Mouse (Mus musculus): Measurements from ENCODE around the gene Gm21304. TPM values are rescaled to one million over a fixed set of nuclear protein-coding genes. Genes with fewer than 3 reads are reported as not detected.

Gm21304 gene
- polyA plus RNA-seq, 1 experiment from 2014 or later, result not detected

DNA sequence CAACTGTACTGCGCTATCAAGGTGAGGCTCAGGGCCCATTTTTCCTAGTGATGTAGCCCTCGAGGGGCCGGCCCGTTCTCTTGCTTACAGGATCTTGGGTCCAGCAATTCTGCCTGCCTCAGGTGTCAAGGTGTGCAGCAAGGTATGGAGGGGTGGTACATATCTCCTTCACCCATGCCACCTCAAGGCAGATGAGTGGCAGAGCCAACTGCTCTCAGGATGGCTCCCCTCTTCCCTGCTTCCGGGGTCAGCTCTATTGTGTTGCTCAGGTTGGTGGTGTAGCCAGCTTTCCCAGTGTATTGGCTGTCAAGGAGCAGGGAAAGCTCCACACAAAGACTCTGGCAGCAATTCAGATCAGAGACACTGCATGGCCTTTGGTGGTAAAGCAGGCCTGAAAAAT, 46.2 kb downstream of the Gm21304 start:
- Histone ChIP-seq H3K27me3 (ENCODE audit: control insufficient read depth, insufficient read depth, low read length) (no peaks in the 10 kb centered on the region), H3K4me3 (ENCODE audit: low read length) (no peak overlapping the region), H3K4me2 (ENCODE audit: low read depth, low read length) (no peak overlapping the region), H3K4me1 (ENCODE audit: control insufficient read depth, insufficient read depth, low read length) (no peaks in the 10 kb centered on the region), H3K9me3 (replicated peaks; ENCODE audit: control insufficient read depth, low read length) (no peaks in the 10 kb centered on the region), H3K27ac (ENCODE audit: low read length) (no peak overlapping the region), H3K9ac (ENCODE audit: low read length) (no peak overlapping the region), H3K36me3 (ENCODE audit: control insufficient read depth, insufficient read depth) (no peaks in the 10 kb centered on the region)
- 83% methylated on average over 5 of the region's 5 CpGs for WGBS
- ATAC-seq (replicated peaks; ENCODE audit: extremely low read depth, insufficient read depth, low FRiP score), result no peak

Other genes with a start within 250 kb of the Gm21304 start
- gene Gm21293, start 25.5 kb upstream of the Gm21304 start, polyA plus RNA-seq (2015; fragmentation: Nextera tagmentation; extraction: Ambion mirVana), result not detected in 2 replicates
- not detected in 2 replicates for gene Gm6763, start 17.0 kb upstream of the Gm21304 start, polyA plus RNA-seq (2015; fragmentation: Nextera tagmentation; extraction: Ambion mirVana)
- gene Gm8764, start 8.5 kb upstream of the Gm21304 start, polyA plus RNA-seq (2015; fragmentation: Nextera tagmentation; extraction: Ambion mirVana), result not detected in 2 replicates
- gene Gm21312, start 8.5 kb downstream of the Gm21304 start, polyA plus RNA-seq (2015; fragmentation: Nextera tagmentation; extraction: Ambion mirVana), result not detected in 2 replicates
- gene Gm20765, start 17.0 kb downstream of the Gm21304 start, polyA plus RNA-seq (2015; fragmentation: Nextera tagmentation; extraction: Ambion mirVana), result not detected in 2 replicates
- not detected in 2 replicates for gene Gm4340, start 25.5 kb downstream of the Gm21304 start, polyA plus RNA-seq (2015; fragmentation: Nextera tagmentation; extraction: Ambion mirVana)